Mouse (Mus musculus) adrenal gland, postnatal 0 days (tissue): ENCODE measurements around the gene Cdc20. TPM values are rescaled to one million over a fixed set of nuclear protein-coding genes. Genes with fewer than 3 reads are reported as not detected.

Experiments
- polyA plus RNA-seq: library from polyadenylated mRNA; unstranded; fragments of >200 nt; fragmentation: Nextera tagmentation; extraction: Ambion mirVana; gene quantifications from 2 replicates; pipeline ENCODE4 v1.2.1, GENCODE M21; 2015

Cdc20 gene
- 36.8 and 46.6 TPM in 2 replicates for polyA plus RNA-seq

GRCm38 (mm10) chr4:118436820-118437603, at the start of gene Cdc20:
Cdc20 (minus strand) TSS chr4:118437352.

GRCm38 (mm10) chr4:118457345-118457975, 20.3 kb upstream of the Cdc20 start, which contains the start of gene Mpl:
Mpl (minus strand) TSS chr4:118457513.

GRCm38 (mm10) chr4:118427768-118428451, 9.2 kb downstream of the Cdc20 start, which contains the start of gene Elovl1:
Elovl1 (plus strand) TSS chr4:118428093.

GRCm38 (mm10) chr4:118409142-118409900, 27.8 kb downstream of the Cdc20 start, which contains the start of the genes Szt2 and Med8:
Szt2 (minus strand) TSS chr4:118409273.
Med8 (plus strand) TSS chr4:118409337.

Other genes starting within 250 kb of the Cdc20 start
- gene Ptprf, start 145.9 kb downstream of the Cdc20 start, polyA plus RNA-seq = 17.8 and 20.9 TPM in 2 replicates
- gene Szt2, start 28.1 kb downstream of the Cdc20 start, polyA plus RNA-seq = 2.5 and 3.0 TPM in 2 replicates
- 52.4 and 78.9 TPM in 2 replicates for gene Med8, start 28.0 kb downstream of the Cdc20 start, polyA plus RNA-seq
- gene Elovl1, start 9.3 kb downstream of the Cdc20 start, polyA plus RNA-seq = 62.9 and 106 TPM in 2 replicates
- gene Mpl, start 20.2 kb upstream of the Cdc20 start, polyA plus RNA-seq = 0.32 and 0.62 TPM in 2 replicates
- 12.7 and 25.6 TPM in 2 replicates for gene Tie1, start 52.7 kb upstream of the Cdc20 start, polyA plus RNA-seq
- 0.30 and 0.80 TPM in 2 replicates for gene 2610528J11Rik, start 89.6 kb upstream of the Cdc20 start, polyA plus RNA-seq
- 0.93 and 1.2 TPM in 2 replicates for gene Tmem125, start 106.7 kb upstream of the Cdc20 start, polyA plus RNA-seq
- gene Cfap57, start 183.4 kb upstream of the Cdc20 start, polyA plus RNA-seq = 0.12 and 0.65 TPM in 2 replicates
- gene Ebna1bp2, start 183.4 kb upstream of the Cdc20 start, polyA plus RNA-seq = 116 TPM in 2 replicates
- not detected in 2 replicates for gene Olfr62, start 221.6 kb upstream of the Cdc20 start, polyA plus RNA-seq